Mouse (Mus musculus) kidney, adult 8-10 months (tissue): ENCODE measurements around the gene Fetub.

ENCODE experiments used
- DNase-seq, 2 experiments: peaks; one replicate each; pipeline ENCODE4 v3.0.0; 2022

Gene Fetub

DNA sequence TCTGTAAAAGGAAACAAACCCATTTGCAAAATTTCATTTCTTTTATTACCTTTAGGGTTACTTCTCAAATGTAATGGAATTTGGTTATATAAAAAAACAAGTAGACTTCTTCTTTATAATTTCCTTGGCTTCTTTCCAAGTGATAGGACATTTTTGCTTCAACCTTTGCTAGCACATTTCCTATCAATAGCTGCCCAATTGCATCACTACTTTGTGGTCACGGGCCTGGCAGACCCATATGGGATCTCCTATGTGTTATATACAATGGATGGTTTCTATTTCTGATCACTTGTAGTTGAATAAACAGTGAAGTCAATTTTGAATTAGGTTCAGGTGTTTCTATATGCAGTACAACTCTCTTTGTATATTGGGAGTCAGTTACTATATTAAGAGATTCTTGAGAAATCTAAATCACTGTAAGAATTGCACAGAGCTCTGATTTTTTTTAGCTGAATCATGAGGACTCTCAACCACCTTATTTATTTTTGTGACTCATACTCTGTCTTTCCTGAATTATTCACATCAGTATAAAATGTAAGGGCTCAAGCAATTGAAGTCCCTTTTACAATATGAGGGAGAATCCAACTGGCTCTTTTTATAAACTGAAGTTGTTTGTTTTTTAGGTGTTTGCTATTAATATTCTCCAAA lies 49.4 kb downstream of the Fetub start:
- DNase-seq, result no peak
